Mouse (Mus musculus) right cerebral cortex, postnatal 36 days (tissue): Measurements from ENCODE around the gene Tstd2.

ENCODE experiments used
- DNase-seq, 2 experiments: peaks; one replicate each; pipeline ENCODE4 v3.0.0; 2022; ENCODE audit warnings: low spot score in 2 of 2, mixed read lengths in 1 of 2

Tstd2 gene

GRCm38 (mm10) chr4:46138287-46139222 lies at the start of gene Tstd2, which contains the start of gene Ncbp1:
Tstd2 (minus strand) TSS chr4:46138694.
Ncbp1 (plus strand) TSS chr4:46138613.
- DNase-seq, result peak; percentile 82 to 87

GRCm38 (mm10) chr4:46186466-46186865 lies 48.0 kb upstream of the Tstd2 start:
- DNase-seq, result no peak

- DNase-seq, result no peak
Measured at GRCm38 (mm10) chr4:46185890-46186289, 47.4 kb upstream of the Tstd2 start.

GRCm38 (mm10) chr4:46185423-46185822 lies 46.9 kb upstream of the Tstd2 start:
- no peak for DNase-seq

GRCm38 (mm10) chr4:46182181-46182580 lies 43.7 kb upstream of the Tstd2 start:
- no peak for DNase-seq

- no peak for DNase-seq
Measured at GRCm38 (mm10) chr4:46181168-46181567, 42.7 kb upstream of the Tstd2 start.

- DNase-seq, result no peak
Measured at GRCm38 (mm10) chr4:46177496-46177895, 39.0 kb upstream of the Tstd2 start.

- no peak for DNase-seq
Measured at GRCm38 (mm10) chr4:46177018-46177417, 38.5 kb upstream of the Tstd2 start.

GRCm38 (mm10) chr4:46176313-46176712 lies 37.8 kb upstream of the Tstd2 start:
- DNase-seq, result no peak

- DNase-seq, result no peak
Measured at GRCm38 (mm10) chr4:46171761-46172160, 33.3 kb upstream of the Tstd2 start.

GRCm38 (mm10) chr4:46165831-46166230 lies 27.3 kb upstream of the Tstd2 start:
- no peak for DNase-seq

GRCm38 (mm10) chr4:46164027-46164426 lies 25.5 kb upstream of the Tstd2 start:
- DNase-seq, result no peak

GRCm38 (mm10) chr4:46151903-46152544 lies 13.5 kb upstream of the Tstd2 start:
- DNase-seq, result no peak

GRCm38 (mm10) chr4:46146881-46147280 lies 8.4 kb upstream of the Tstd2 start:
- DNase-seq, result no peak

- DNase-seq, result no peak
Measured at GRCm38 (mm10) chr4:46144323-46144722, 5.8 kb upstream of the Tstd2 start.

- no peak for DNase-seq
Measured at GRCm38 (mm10) chr4:46137629-46138286, 736 bp downstream of the Tstd2 start.

GRCm38 (mm10) chr4:46131791-46132190 lies 6.7 kb downstream of the Tstd2 start:
- DNase-seq, result peak in 1 of 2 experiments; percentile 29

- DNase-seq, result no peak
Measured at GRCm38 (mm10) chr4:46130221-46130620, 8.3 kb downstream of the Tstd2 start.

- no peak for DNase-seq
Measured at GRCm38 (mm10) chr4:46129311-46130004, 9.0 kb downstream of the Tstd2 start.

GRCm38 (mm10) chr4:46126541-46126940 lies 12.0 kb downstream of the Tstd2 start:
- DNase-seq, result peak; percentile 67 to 73

- DNase-seq, result no peak
Measured at GRCm38 (mm10) chr4:46123358-46123757, 15.1 kb downstream of the Tstd2 start.

GRCm38 (mm10) chr4:46120767-46121166 lies 17.7 kb downstream of the Tstd2 start:
- no peak for DNase-seq
